Mouse (Mus musculus) embryonic facial prominence, embryonic 14.5 days (tissue): Measurements from ENCODE around the gene Rab26. TPM values are rescaled to one million over a fixed set of nuclear protein-coding genes. Genes with fewer than 3 reads are reported as not detected.

ENCODE experiments used
- ATAC-seq: fragments of 200-750 bp; cut with Nextera tagmentation; 2 replicates; pipeline ENCODE4 v1.8.0; 2017; ENCODE audit warnings: low read depth, moderate number of reproducible peaks, moderate TSS enrichment
- DNase-seq: peaks from one replicate; pipeline ENCODE4 v3.0.0-alpha.2; 2015; ENCODE audit warnings: low spot score
- H3K27ac ChIP-seq: fragments of 300-500 bp; sonication (generic); replicated peaks from 2 replicates; pipeline ENCODE4 v1.5.1; 2014; ENCODE audit warnings: low read depth, mild to moderate bottlenecking, low read length, moderate library complexity
- H3K27me3 ChIP-seq: fragments of 300-500 bp; sonication (generic); replicated peaks from 2 replicates; pipeline ENCODE4 v1.6.1; 2014; ENCODE audit warnings: low read length; ENCODE audit not compliant: control insufficient read depth, insufficient read depth
- H3K36me3 ChIP-seq: fragments of 300-500 bp; sonication (generic); 2 replicates; pipeline ENCODE4 v1.6.1; 2014; ENCODE audit warnings: low read length, mixed read lengths; ENCODE audit not compliant: control insufficient read depth, insufficient read depth
- H3K4me1 ChIP-seq: fragments of 300-500 bp; sonication (generic); 2 replicates; pipeline ENCODE4 v1.6.1; 2014; ENCODE audit warnings: antibody characterized with exemption, low read length; ENCODE audit not compliant: control insufficient read depth, insufficient read depth
- H3K4me2 ChIP-seq: fragments of 300-500 bp; sonication (generic); 2 replicates; pipeline ENCODE4 v1.6.1; 2014; ENCODE audit warnings: low read depth, mild to moderate bottlenecking, low read length, moderate library complexity, mixed read lengths
- H3K4me3 ChIP-seq: fragments of 300-500 bp; sonication (generic); 2 replicates; pipeline ENCODE4 v1.5.1; 2014; ENCODE audit warnings: low read depth, mild to moderate bottlenecking, low read length
- H3K9ac ChIP-seq: fragments of 300-500 bp; sonication (generic); 2 replicates; pipeline ENCODE4 v1.6.1; 2014; ENCODE audit warnings: low read depth, mild to moderate bottlenecking, low read length, moderate library complexity, mixed read lengths
- H3K9me3 ChIP-seq: fragments of 300-500 bp; sonication (generic); 2 replicates; pipeline ENCODE4 v1.6.1; 2016; ENCODE audit warnings: low read length; ENCODE audit not compliant: control insufficient read depth
- WGBS: fragments of 180-500 bp; shearing (Covaris S2); extraction: QIAGEN DNeasy Blood & Tissue Kit; methylation state at CpG from one replicate; pipeline ENCODE4 v1.1.7; 2014; 5-methylcytosine and 5-hydroxymethylcytosine counted together
- polyA plus RNA-seq: library from polyadenylated mRNA; unstranded; fragments of >200 nt; fragmentation: Nextera tagmentation; extraction: Ambion mirVana; gene quantifications from 2 replicates; pipeline ENCODE4 v1.2.1, GENCODE M21; 2014

The Rab26 gene
- polyA plus RNA-seq, 1 experiment from 2014 or later = 2.9 TPM

- peaks cover 24% of the 10 kb centered on the region for H3K4me1 ChIP-seq
- no peak for DNase-seq
- WGBS = 30% methylated on average over 5 of the region's 5 CpGs
Observed at GRCm38 (mm10) chr17:24529883-24530282, 4.1 kb downstream of the Rab26 start.

GRCm38 (mm10) chr17:24529007-24529451 lies 5.0 kb downstream of the Rab26 start:
- Histone ChIP-seq H3K36me3 (peaks cover 24% of the 10 kb centered on the region), H3K4me3 (peak overlapping the region; percentile 58), H3K27me3 (no peaks in the 10 kb centered on the region), H3K27ac (peak overlapping the region; percentile 85), H3K4me1 (peaks cover 24% of the 10 kb centered on the region), H3K4me2 (peak overlapping the region; percentile 90), H3K9me3 (no peaks in the 10 kb centered on the region), H3K9ac (peak overlapping the region; percentile 79)
- DNase-seq (peak; percentile 70), ATAC-seq (no peak)
- WGBS = 2% methylated on average over 4 of the region's 4 CpGs

More at GRCm38 (mm10) chr17:24529883-24530282, 4.1 kb downstream of the Rab26 start:
- Histone ChIP-seq H3K9me3 (no peaks in the 10 kb centered on the region), H3K4me3 (peak overlapping the region; percentile 58), H3K27me3 (no peaks in the 10 kb centered on the region), H3K36me3 (peaks cover 24% of the 10 kb centered on the region), H3K27ac (peak overlapping the region; percentile 85), H3K4me2 (peak overlapping the region; percentile 90), H3K9ac (peak overlapping the region; percentile 79)
- no peak for ATAC-seq

GRCm38 (mm10) chr17:24528560-24528918 lies 5.5 kb downstream of the Rab26 start:
- DNase-seq (no peak), ATAC-seq (no peak)
- under 1% methylated on average over 8 of the region's 8 CpGs for WGBS
- H3K27me3 ChIP-seq = no peaks in the 10 kb centered on the region
- peaks cover 24% of the 10 kb centered on the region for H3K36me3 ChIP-seq
- peak overlapping the region; percentile 58 for H3K4me3 ChIP-seq
- H3K27ac ChIP-seq = peak overlapping the region; percentile 85
- H3K4me2 ChIP-seq = peak overlapping the region; percentile 90
- H3K9ac ChIP-seq = peak overlapping the region; percentile 79
- no peaks in the 10 kb centered on the region for H3K9me3 ChIP-seq
- H3K4me1 ChIP-seq = peaks cover 24% of the 10 kb centered on the region

- Histone ChIP-seq H3K4me3 (peak within 1 kb of the TSS; percentile 95), H3K9me3 (no peaks in the 10 kb centered on the region), H3K36me3 (peaks cover 28% of the 10 kb centered on the region), H3K9ac (peak within 1 kb of the TSS; percentile 90), H3K4me1 (peaks cover 19% of the 10 kb centered on the region), H3K27me3 (no peaks in the 10 kb centered on the region), H3K4me2 (peak within 1 kb of the TSS; percentile 90), H3K27ac (peak within 1 kb of the TSS; percentile 91)
- WGBS = under 1% methylated on average over 35 of the region's 40 CpGs
- ATAC-seq (peak; percentile 98), DNase-seq (peak; percentile 100)
Observed at GRCm38 (mm10) chr17:24527723-24528559, 6.1 kb downstream of the Rab26 start, which contains the start of gene Traf7. Gene Traf7 (minus strand): TSS chr17:24527938.

GRCm38 (mm10) chr17:24527315-24527714 lies 6.7 kb downstream of the Rab26 start:
- ATAC-seq (no peak; the same call in 1 of the 2 replicates), DNase-seq (peak; percentile 61)
- H3K27me3 ChIP-seq = no peaks in the 10 kb centered on the region
- peak overlapping the region; percentile 90 for H3K9ac ChIP-seq
- peak overlapping the region; percentile 75 for H3K4me2 ChIP-seq
- peak overlapping the region; percentile 91 for H3K27ac ChIP-seq
- peaks cover 17% of the 10 kb centered on the region for H3K4me1 ChIP-seq
- H3K4me3 ChIP-seq = peak overlapping the region; percentile 95
- H3K9me3 ChIP-seq = no peaks in the 10 kb centered on the region
- 0% methylated on average over 13 of the region's 19 CpGs for WGBS
- H3K36me3 ChIP-seq = peaks cover 29% of the 10 kb centered on the region

GRCm38 (mm10) chr17:24524734-24525133 lies 9.3 kb downstream of the Rab26 start:
- DNase-seq (peak; percentile 66), ATAC-seq (no peak)
- peaks cover 23% of the 10 kb centered on the region for H3K36me3 ChIP-seq
- no peaks in the 10 kb centered on the region for H3K27me3 ChIP-seq
- no peak overlapping the region; the same call in 1 of the 2 replicates for H3K27ac ChIP-seq
- no peak overlapping the region for H3K4me3 ChIP-seq
- H3K4me1 ChIP-seq = peaks cover 12% of the 10 kb centered on the region
- no peak overlapping the region for H3K4me2 ChIP-seq
- H3K9ac ChIP-seq = peak overlapping the region; percentile 49; the same call in 1 of the 2 replicates
- no peaks in the 10 kb centered on the region for H3K9me3 ChIP-seq
- 79% methylated on average over 2 of the region's 2 CpGs for WGBS

- ATAC-seq = no peak
- WGBS = 99% methylated on average over 4 of the region's 4 CpGs
- Histone ChIP-seq H3K4me1 (no peaks in the 10 kb centered on the region), H3K4me2 (no peak overlapping the region), H3K36me3 (peaks cover 51% of the 10 kb centered on the region), H3K27ac (no peak overlapping the region), H3K9me3 (no peaks in the 10 kb centered on the region), H3K9ac (no peak overlapping the region; the same call in 1 of the 2 replicates), H3K27me3 (no peaks in the 10 kb centered on the region), H3K4me3 (no peak overlapping the region)
- DNase-seq = no peak
Observed at GRCm38 (mm10) chr17:24520450-24520849, 13.6 kb downstream of the Rab26 start.

GRCm38 (mm10) chr17:24514270-24515257 lies 19.4 kb downstream of the Rab26 start:
- WGBS = 88% methylated on average over 22 of the region's 24 CpGs
- Histone ChIP-seq H3K4me2 (peak overlapping the region; percentile 12; the same call in 1 of the 2 replicates), H3K27ac (no peak overlapping the region; the same call in 1 of the 2 replicates), H3K4me1 (no peaks in the 10 kb centered on the region), H3K36me3 (peaks cover 96% of the 10 kb centered on the region), H3K27me3 (no peaks in the 10 kb centered on the region), H3K9me3 (no peaks in the 10 kb centered on the region), H3K9ac (peak overlapping the region; percentile 19; the same call in 1 of the 2 replicates), H3K4me3 (no peak overlapping the region)
- DNase-seq (no peak), ATAC-seq (no peak)
